In the genomic region with DNA sequence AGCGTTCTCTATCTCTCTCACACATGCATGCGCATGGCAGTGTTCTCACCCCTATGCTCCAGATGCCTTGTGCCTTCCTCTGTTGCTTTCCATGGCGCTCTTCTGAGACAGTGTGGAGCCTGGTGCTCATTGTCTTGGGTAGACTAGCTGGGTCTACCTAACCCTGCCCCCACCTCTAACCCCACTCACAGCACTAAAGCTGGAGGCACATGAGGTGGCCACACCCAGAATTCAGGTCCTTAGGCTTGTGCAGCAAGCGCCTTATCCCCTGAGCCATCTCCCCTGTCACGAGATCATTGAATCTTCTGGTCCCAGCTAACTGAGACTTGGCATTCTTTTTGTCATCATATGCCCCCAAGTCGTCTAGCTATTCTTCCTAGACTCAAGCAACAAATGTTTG, we compare ENCODE assay signal across 19 mouse cellular contexts. TPM values are rescaled to one million over a fixed set of nuclear protein-coding genes. Genes with fewer than 3 reads are reported as not detected.
DNase-seq lines count a peak whose midpoint lies in the region; ATAC-seq and TF ChIP-seq lines count a peak whose summit lies in the region.
"Had no signal": no experiment of that assay in that cellular context is flagged by ENCODE, and none has a peak within 500 bp of the region (broad histone marks: within the 10 kb centered on the region; RNA-seq: fewer than 3 reads in every experiment).

No protein-coding gene starts in this region.

- peaks cover 31% of the 10 kb centered on the region for H3K36me3 ChIP-seq in heart, adult 2 months (ENCODE audit: control insufficient read depth, insufficient read depth, low read length)
- H3K36me3 ChIP-seq in kidney, embryonic 16.5 days (ENCODE audit: insufficient read depth, low read length), result no peaks in the 10 kb centered on the region
- H3K36me3 ChIP-seq in MEL (ENCODE audit: control insufficient read depth in 1 of 2, insufficient read depth in 2 of 2, low read length in 2 of 2), result peaks cover 0 to 21% of the 10 kb centered on the region in 2 experiments; a peak in 2 of 4 replicates
- H3K36me3 ChIP-seq: embryonic facial prominence, embryonic 12.5 days; forebrain, embryonic 15.5 days; heart, embryonic 15.5 days; hindbrain, embryonic 10.5 days; intestine, embryonic 15.5 days had no signal

- no peak for TF ChIP-seq CTCF in heart, adult 2 months (IDR thresholded peaks at IDR 0.05)
- no peak for TF ChIP-seq CTCF in MEL (IDR thresholded peaks at IDR 0.05 in 2 of 3, conservative IDR thresholded peaks at IDR 0.05 in 1 of 3; ENCODE audit: control insufficient read depth in 1 of 3, insufficient read depth in 1 of 3, low read depth in 2 of 3, low read length in 3 of 3, poor library complexity in 1 of 3, severe bottlenecking in 1 of 3)

- no peak for TF ChIP-seq POLR2A in heart, adult 2 months (IDR thresholded peaks at IDR 0.05; ENCODE audit: insufficient read depth, low read depth, low read length)
- no peak for TF ChIP-seq POLR2A in MEL (IDR thresholded peaks at IDR 0.05; ENCODE audit: control insufficient read depth in 1 of 2, insufficient read depth in 1 of 2, low read depth in 1 of 2, low read length in 2 of 2, poor library complexity in 1 of 2)

- no peak for TF ChIP-seq RAD21 in MEL (IDR thresholded peaks at IDR 0.05; ENCODE audit: low read depth, low read length)

- intact Hi-C loops in heart, adult 2 months (cut with DNase I), result loop anchor here (2.0 kb wide), 1 partner anchor 15 kb away; no protein-coding TSS in a partner anchor
- intact Hi-C loops in heart, postnatal 14 days (cut with DNase I), result no loop called here

- no peak for DNase-seq in heart, adult 2 months
- DNase-seq in heart, postnatal 14 days, result no peak
- no peak for DNase-seq in kidney, postnatal 25 days
- no peak for DNase-seq in MEL (ENCODE audit: low read depth, low spot score)
- DNase-seq in layer of hippocampus, postnatal 10 days (ENCODE audit: low spot score in 2 of 2), result no peak
- DNase-seq: adrenal gland, postnatal 10 days; cerebellum, adult 11-12 months; cerebellum, adult 9-10 months; cerebellum, postnatal 25 days; gastrocnemius, postnatal 10 days had no signal

- H3K79me2 ChIP-seq in heart, adult 2 months (replicated peaks; ENCODE audit: control insufficient read depth, insufficient read depth, low read length), result peaks cover 6% of the 10 kb centered on the region
- H3K79me2 ChIP-seq in MEL (ENCODE audit: control insufficient read depth, insufficient read depth, low read length, poor library complexity), result no peaks in the 10 kb centered on the region

- 81% methylated on average over 6 of the region's 6 CpGs for WGBS in heart, adult 2 months
- WGBS in kidney, embryonic 16.5 days, result 91% methylated on average over 6 of the region's 6 CpGs

- peak overlapping the region; percentile 26 for H3K27ac ChIP-seq in heart, adult 2 months
- H3K27ac ChIP-seq in kidney, embryonic 16.5 days (ENCODE audit: low read length), result no peak overlapping the region
- no peak overlapping the region for H3K27ac ChIP-seq in MEL (ENCODE audit: control insufficient read depth, low read depth, low read length)
- H3K27ac ChIP-seq: embryonic facial prominence, embryonic 12.5 days; forebrain, embryonic 15.5 days; heart, embryonic 15.5 days; hindbrain, embryonic 10.5 days; hindbrain, embryonic 14.5 days; intestine, embryonic 15.5 days had no signal

- peak; percentile 42; the same call in 1 of the 2 replicates for ATAC-seq in kidney, embryonic 16.5 days (ENCODE audit: low FRiP score, low TSS enrichment)
- ATAC-seq in granulocyte monocyte progenitor cell, adult 5-6 weeks (replicated peaks; ENCODE audit: poor library complexity, severe bottlenecking), result peak; percentile 1; the same call in 1 of the 2 replicates
- ATAC-seq: forebrain, embryonic 15.5 days; intestine, embryonic 15.5 days had no signal

- H3K9ac ChIP-seq in heart, adult 2 months (ENCODE audit: low read depth, low read length), result no peak overlapping the region
- H3K9ac ChIP-seq in kidney, embryonic 16.5 days (replicated peaks; ENCODE audit: low read length), result no peak overlapping the region
- H3K9ac ChIP-seq in MEL (ENCODE audit: control insufficient read depth, low read depth, low read length, poor library complexity, severe bottlenecking), result no peak overlapping the region
- H3K9ac ChIP-seq: embryonic facial prominence, embryonic 12.5 days; forebrain, embryonic 15.5 days; heart, embryonic 15.5 days; hindbrain, embryonic 14.5 days; intestine, embryonic 15.5 days had no signal

- no peak overlapping the region for H3K4me2 ChIP-seq in kidney, embryonic 16.5 days (replicated peaks; ENCODE audit: low read depth, low read length)
- H3K4me2 ChIP-seq: embryonic facial prominence, embryonic 12.5 days; forebrain, embryonic 15.5 days; heart, embryonic 15.5 days; hindbrain, embryonic 14.5 days; intestine, embryonic 15.5 days had no signal

- no peaks in the 10 kb centered on the region for H3K27me3 ChIP-seq in heart, adult 2 months (ENCODE audit: control insufficient read depth, insufficient read depth, low read length)
- no peaks in the 10 kb centered on the region for H3K27me3 ChIP-seq in kidney, embryonic 16.5 days (ENCODE audit: insufficient read depth, low read length)
- H3K27me3 ChIP-seq in MEL (ENCODE audit: control insufficient read depth in 1 of 2, insufficient read depth in 2 of 2, low read length in 2 of 2), result no peaks in the 10 kb centered on the region
- H3K27me3 ChIP-seq: CH12.LX; embryonic facial prominence, embryonic 12.5 days; forebrain, embryonic 15.5 days; heart, embryonic 15.5 days; intestine, embryonic 15.5 days had no signal

- TF ChIP-seq EP300 in heart, adult 2 months (IDR thresholded peaks at IDR 0.05; ENCODE audit: insufficient read depth, low read depth, low read length), result no peak
- no peak for TF ChIP-seq EP300 in MEL (IDR thresholded peaks at IDR 0.05; ENCODE audit: low read depth in 1 of 2, low read length in 2 of 2)

- peaks cover 36% of the 10 kb centered on the region for H3K4me1 ChIP-seq in heart, adult 2 months (ENCODE audit: control insufficient read depth, insufficient read depth, low read length)
- peaks cover 10% of the 10 kb centered on the region; the same call in 1 of the 2 replicates for H3K4me1 ChIP-seq in kidney, embryonic 16.5 days (ENCODE audit: insufficient read depth, low read length)
- H3K4me1 ChIP-seq in MEL (ENCODE audit: control insufficient read depth in 1 of 2, insufficient read depth in 2 of 2, low read length in 2 of 2), result peaks cover 12% of the 10 kb centered on the region in 2 experiments
- H3K4me1 ChIP-seq: embryonic facial prominence, embryonic 12.5 days; forebrain, embryonic 15.5 days had no signal

- H3K9me3 ChIP-seq in kidney, embryonic 16.5 days (ENCODE audit: low read length), result no peaks in the 10 kb centered on the region
- no peaks in the 10 kb centered on the region for H3K9me3 ChIP-seq in MEL (replicated peaks; ENCODE audit: insufficient read depth, low read length)
- H3K9me3 ChIP-seq: embryonic facial prominence, embryonic 12.5 days; forebrain, embryonic 15.5 days; heart, embryonic 15.5 days; hindbrain, embryonic 10.5 days; intestine, embryonic 15.5 days had no signal

- no peak overlapping the region for H3K4me3 ChIP-seq in heart, adult 2 months
- no peak overlapping the region for H3K4me3 ChIP-seq in kidney, embryonic 16.5 days (ENCODE audit: low read length)
- no peak overlapping the region for H3K4me3 ChIP-seq in MEL (ENCODE audit: control insufficient read depth in 1 of 2, insufficient read depth in 1 of 2, low read depth in 2 of 2, low read length in 2 of 2)
- H3K4me3 ChIP-seq: embryonic facial prominence, embryonic 12.5 days; forebrain, embryonic 15.5 days; heart, embryonic 15.5 days; hindbrain, embryonic 10.5 days; intestine, embryonic 15.5 days had no signal

TF ChIP-seq in MEL, 35 proteins besides CTCF, POLR2A, EP300 and RAD21:
- TF ChIP-seq BHLHE40 (IDR thresholded peaks at IDR 0.05; ENCODE audit: borderline replicate concordance, low read depth, low read length), result peak; percentile 43; the same call in 1 of the 2 replicates
- TF ChIP-seq GATA1 (IDR thresholded peaks at IDR 0.05; ENCODE audit: low read depth, low read length), result no peak

RNA-seq across cellular contexts. Expression of gene Fam198b, which starts 17.0 kb away (rescaled TPM):
- total RNA-seq in heart, adult 2 months (2021), result 10 to 100 TPM; 12.1 to 15.1 TPM
- polyA plus RNA-seq in heart, adult 2 months (2012; rRNA removed), result 11.8 and 19.7 TPM in 2 replicates
- 10 to 100 TPM; 28.8 to 42.7 TPM for total RNA-seq in heart, postnatal 14 days (2021)
- polyA plus RNA-seq in kidney, embryonic 16.5 days (2015; fragmentation: Nextera tagmentation; extraction: Ambion mirVana), result 12.3 and 13.0 TPM in 2 replicates
- total RNA-seq in MEL (2012; rRNA removed), result 1.5 and 4.9 TPM in 2 replicates
- 1 to 10 TPM in 1 of 2 experiments, not detected in 1; 3.1 TPM for polyA plus RNA-seq in MEL (2012; ENCODE audit: insufficient read depth in 1 of 2, insufficient read length in 2 of 2, low read depth in 1 of 2, low replicate concordance in 2 of 2, missing spikeins in 1 of 2)
- total RNA-seq in granulocyte monocyte progenitor cell, adult 5-6 weeks (2014; fragmentation: Nextera tagmentation), result 0.13 and 0.24 TPM in 2 replicates
- total RNA-seq in granulocyte monocyte progenitor cell, adult 5-6 weeks (2017), result 0.04 and 0.05 TPM in 2 replicates
- total RNA-seq in layer of hippocampus, postnatal 10 days (2021), result 1 to 10 TPM; 4.9 to 5.7 TPM

RNA-seq across cellular contexts. Expression of gene Tmem144, which starts 48.7 kb away (rescaled TPM):
- 10 to 100 TPM; 11.4 to 15.6 TPM for total RNA-seq in heart, adult 2 months (2021)
- polyA plus RNA-seq in heart, adult 2 months (2012; rRNA removed), result 5.2 and 5.7 TPM in 2 replicates
- 1 to 10 TPM; 6.3 to 7.9 TPM for total RNA-seq in heart, postnatal 14 days (2021)
- 6.8 and 7.2 TPM in 2 replicates for polyA plus RNA-seq in kidney, embryonic 16.5 days (2015; fragmentation: Nextera tagmentation; extraction: Ambion mirVana)
- 0.04 and 0.07 TPM in 2 replicates for total RNA-seq in MEL (2012; rRNA removed)
- polyA plus RNA-seq in MEL (2012; ENCODE audit: insufficient read depth in 1 of 2, insufficient read length in 2 of 2, low read depth in 1 of 2, low replicate concordance in 2 of 2, missing spikeins in 1 of 2), result under 1 TPM in 1 of 2 experiments, not detected in 1; 0.25 TPM
- 2.8 and 3.0 TPM in 2 replicates for total RNA-seq in granulocyte monocyte progenitor cell, adult 5-6 weeks (2014; fragmentation: Nextera tagmentation)
- total RNA-seq in granulocyte monocyte progenitor cell, adult 5-6 weeks (2017), result 2.7 and 2.8 TPM in 2 replicates
- total RNA-seq in layer of hippocampus, postnatal 10 days (2021), result 10 to 100 TPM in 1 of 2 experiments, 1 to 10 TPM in 1; 8.7 to 10.4 TPM
